Mouse (Mus musculus): ENCODE data around the gene Dgkd.
A peak's percentile ranks its signal among the peaks of the same experiment; 100 is the strongest.

The Dgkd gene

DNA sequence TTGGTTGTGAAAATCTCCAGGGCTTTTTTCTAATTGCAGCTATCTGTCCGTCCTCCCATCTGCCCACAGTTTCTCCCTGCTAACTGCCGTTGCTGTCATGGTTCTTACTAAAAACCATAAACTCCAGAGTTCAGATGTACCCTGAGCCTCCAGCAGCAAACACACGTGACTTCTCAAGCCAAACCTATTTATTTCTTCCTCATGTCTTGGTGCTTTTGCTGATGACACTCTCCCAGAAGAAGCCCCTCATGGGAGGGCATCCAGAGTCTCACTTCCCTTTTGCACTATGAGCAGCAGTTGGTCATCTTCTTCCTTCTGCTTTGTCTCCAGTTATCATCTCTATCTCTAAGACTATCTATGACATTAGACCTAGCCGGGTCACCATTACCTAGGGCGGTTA is 3.8 kb upstream of the Dgkd start:
- DNase-seq = no peak

GRCm38 (mm10) chr1:87851344-87851743 is 1.7 kb upstream of the Dgkd start:
- DNase-seq = no peak

GRCm38 (mm10) chr1:87852081-87852790 is 851 bp upstream of the Dgkd start:
- DNase-seq = no peak

DNA sequence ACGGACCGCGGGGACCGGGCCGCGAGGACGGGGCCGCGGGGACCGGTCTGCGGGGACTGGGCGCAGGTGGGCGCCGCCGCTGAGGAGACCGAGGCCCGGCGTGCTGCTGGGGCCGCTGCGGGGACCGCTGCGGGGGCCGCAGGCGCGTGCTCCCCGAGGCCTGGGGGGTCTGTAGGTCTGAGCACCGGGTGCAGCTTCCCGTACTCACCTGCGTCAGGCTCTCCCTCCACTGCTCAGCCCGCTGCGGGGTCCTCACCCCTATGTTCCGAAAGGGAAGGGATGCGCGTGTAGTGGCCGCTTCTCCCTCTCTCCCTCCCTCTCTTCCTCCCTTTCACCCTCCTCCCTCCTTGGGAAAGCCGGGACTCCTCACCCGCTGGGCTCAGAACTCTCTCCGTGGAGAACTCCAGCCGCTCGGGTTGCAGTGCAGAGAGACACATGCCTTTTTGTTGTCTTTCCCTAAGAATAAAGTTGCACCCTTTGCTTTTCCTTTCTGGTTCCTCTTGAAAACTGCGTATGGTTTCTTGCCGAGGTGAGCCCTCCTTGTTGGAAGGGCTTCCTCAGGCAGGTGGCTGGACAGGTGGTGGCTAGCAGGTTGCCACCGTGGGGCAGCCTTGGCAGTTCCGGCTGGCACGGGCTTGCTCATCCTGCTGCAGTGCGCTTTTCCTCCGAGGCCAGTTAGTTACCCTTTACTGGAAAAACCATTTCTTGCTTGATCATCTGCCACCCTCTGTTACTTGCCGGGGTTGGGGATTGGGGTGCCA is 694 bp downstream of the Dgkd start:
- peak; percentile 21 for DNase-seq

- no peak for DNase-seq
These were observed 1.3 kb downstream of the Dgkd start for GRCm38 (mm10) chr1:87854411-87854810.

DNA sequence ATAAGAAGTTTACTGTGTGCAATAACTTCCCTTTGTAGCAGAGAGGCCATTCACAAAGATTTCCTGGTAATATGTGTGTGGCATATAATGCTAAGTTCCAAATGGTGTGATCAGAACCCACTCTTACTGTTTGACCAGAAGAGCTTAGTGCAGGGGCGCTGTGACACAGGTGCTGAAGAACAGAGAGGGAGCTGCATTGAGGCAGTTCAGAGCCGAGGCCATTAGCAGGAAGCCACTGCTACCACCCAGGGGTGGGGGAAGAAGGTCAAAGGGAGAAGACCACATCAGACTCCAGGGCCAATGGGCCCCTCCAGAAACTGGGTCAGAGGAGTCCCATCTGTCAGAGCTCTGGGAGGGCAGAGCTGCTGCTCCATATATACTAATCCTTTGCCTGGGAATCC is 1.8 kb downstream of the Dgkd start:
- no peak for DNase-seq

GRCm38 (mm10) chr1:87855522-87855921 is 2.4 kb downstream of the Dgkd start:
- no peak for DNase-seq

DNA sequence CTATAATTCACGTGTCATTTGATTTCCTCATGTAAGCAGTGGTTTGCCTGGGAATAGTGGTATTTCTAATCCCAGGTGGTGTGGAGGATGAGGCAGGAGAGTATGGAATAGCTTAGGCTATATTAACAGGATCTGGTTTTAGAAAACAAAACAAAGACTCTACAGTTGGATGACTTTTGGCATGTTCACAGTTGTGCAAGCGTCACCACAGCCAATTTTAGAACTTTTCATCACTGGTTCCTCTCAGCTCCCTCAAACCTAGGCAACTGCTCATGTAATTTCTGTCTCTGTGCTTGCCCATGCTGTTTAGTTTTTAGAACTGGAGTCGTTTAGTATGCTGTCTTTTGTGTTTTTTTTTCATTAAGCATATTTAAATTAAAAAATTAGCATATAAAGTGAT is 3.7 kb downstream of the Dgkd start:
- no peak for DNase-seq

GRCm38 (mm10) chr1:87858031-87858430 is 4.9 kb downstream of the Dgkd start:
- no peak for DNase-seq

DNA sequence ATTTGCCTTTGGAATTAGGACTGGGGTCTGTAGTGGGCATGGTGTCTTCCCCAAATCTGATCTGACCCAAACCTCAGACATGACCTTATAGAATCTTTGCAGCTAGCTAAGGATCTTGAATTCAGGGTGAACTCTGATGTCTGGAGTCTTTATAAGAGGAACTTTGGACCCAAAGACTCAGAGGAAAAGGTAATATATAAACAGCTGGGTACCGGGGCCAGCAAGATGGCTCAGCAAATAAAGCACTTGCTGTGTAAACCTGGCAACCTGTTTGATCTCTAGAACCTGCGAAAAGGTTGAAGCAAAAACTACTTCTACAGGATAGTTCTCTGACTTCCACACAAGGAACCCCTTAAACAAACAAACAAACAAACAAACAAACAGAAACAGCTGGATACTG is 5.4 kb downstream of the Dgkd start:
- no peak for DNase-seq

DNA sequence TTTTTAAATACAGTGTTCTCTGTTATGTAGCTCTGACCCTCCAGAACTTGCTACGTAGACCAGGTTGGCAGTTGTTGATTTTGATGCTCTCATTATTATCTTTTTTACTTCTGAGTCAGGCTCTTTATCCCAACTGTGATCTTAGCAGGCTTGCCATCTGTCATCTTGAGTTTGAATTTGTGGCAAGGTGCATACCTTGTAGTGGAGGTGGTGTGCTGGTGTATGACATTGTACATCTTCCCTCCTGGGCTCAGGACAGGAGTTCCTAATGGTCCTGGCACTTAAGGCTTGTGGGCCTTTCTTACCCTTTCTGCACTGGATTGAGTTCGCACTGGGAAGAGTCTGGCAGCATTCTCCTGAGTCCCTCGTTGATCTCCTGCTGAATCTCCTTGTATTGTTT is 10.5 kb downstream of the Dgkd start:
- DNase-seq = no peak

DNA sequence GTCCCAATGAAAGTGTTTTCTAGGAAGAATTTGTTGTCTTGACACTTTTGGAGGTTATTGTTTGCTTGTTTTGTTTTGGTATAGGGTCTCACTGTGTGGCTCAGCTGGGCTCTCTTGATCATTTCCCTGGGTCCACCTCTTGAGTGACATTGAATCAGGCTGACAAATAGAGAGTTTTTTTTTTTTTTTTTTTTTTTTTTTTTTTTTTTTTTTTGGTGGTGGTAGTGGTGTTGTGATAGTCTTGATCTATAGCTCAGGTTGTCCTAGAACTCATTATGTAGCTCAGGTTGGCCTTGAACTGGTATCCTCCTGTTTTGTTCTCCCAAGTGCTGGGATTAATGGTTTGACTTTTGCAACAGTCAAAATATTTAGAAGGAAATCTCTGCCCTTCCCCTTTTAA is 11.8 kb downstream of the Dgkd start:
- DNase-seq = no peak

- no peak for DNase-seq
These were observed 13.6 kb downstream of the Dgkd start for GRCm38 (mm10) chr1:87866672-87867071.

- no peak for DNase-seq
These were observed 18.5 kb downstream of the Dgkd start for GRCm38 (mm10) chr1:87871546-87871945.

- no peak for DNase-seq
These were observed 20.0 kb downstream of the Dgkd start for GRCm38 (mm10) chr1:87873081-87873480.

DNA sequence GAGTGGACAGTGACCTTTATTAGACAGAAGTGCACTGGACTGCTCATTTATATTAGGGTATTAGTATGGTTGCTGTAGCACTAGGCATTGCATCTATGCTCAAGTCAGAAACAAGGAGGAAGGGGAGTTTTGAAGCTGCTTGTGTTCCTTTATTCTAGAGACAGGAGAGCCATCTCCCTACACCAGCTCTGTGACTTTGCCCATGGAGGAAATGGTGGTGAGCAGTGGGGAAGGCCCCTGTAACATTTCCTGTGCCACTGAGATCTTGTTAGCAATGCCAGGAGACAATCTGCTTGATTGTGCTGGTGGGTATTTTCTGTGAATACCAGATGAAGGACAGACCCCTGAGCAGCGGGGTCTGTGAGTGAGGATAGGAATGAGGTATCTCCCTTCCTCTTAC is 23.0 kb downstream of the Dgkd start:
- no peak for DNase-seq

DNA sequence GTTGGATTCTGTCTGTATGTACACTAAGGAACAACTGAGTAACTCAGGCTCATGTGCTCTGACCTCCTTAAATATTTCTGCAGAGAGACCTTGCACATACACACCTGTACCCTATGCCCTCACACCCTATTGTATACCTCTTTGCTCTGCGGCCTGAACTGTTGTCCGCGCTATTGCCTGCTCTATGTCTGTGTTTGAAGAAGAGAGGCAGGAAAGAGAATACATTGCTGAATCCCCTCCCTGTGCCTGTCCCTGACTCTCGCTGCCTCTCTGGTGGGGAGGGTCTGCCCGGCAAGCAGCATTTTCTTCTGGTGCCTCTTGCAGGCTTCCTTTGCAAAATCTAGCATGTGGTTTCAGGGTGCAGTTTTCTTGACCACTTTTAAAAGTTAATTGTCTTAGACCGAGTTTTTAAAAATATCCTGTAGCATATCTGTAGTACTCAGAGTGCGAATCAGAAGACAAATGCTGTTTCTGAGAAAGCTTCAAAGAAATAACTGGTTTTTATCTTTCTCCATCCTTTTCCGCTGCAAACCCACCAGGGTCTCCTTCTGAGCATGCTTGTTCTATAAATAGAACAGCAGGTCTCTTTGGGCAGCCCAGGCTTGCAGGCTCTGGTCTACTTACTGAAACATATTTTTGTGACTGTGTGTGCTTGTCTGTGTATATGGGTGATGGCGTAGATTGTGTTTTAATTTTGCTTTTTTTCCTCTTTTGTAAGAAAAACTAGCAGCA is 24.6 kb downstream of the Dgkd start:
- no peak for DNase-seq

- no peak for DNase-seq
These were observed 25.9 kb downstream of the Dgkd start for GRCm38 (mm10) chr1:87879034-87879433.

DNA sequence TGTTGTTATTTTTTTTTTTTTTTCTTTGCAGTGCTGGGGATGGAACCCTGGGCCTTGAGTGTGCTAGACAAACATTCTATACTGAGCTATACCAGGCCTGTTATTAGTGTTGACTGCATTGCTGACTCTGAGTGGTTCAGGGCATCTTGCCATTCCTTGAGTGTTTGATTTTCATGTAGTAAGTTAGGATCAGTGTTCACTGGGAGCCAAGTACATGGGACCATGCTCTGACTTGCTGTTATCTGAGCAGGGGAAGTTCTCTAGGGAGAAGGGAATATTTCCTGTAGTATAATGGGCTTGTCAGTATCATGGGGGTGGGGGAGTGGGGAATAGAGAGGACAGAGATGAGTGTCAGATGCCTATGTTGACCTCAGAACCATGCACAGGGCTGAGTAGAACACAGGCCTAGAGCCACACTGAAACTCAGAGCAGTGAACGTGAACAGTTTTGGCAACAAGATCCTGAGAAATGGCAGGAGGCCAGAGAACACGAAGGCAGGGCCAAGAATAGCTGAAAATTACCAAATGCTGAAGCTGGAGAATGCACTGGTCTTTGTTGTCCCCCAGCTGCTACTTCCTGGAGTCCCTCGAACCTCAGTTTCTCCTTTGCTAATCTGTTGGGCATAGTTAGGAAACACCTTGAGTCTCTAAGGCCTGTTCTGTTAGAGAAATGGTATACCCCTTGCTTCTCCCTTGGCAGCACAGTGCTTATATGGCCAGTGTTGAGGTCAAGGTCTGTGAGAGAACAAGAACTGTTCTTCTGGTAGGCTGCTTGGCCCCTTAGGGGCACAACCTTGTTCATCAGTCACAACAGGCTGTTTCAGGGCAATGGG is 26.6 kb downstream of the Dgkd start:
- peak; percentile 63 for DNase-seq

DNA sequence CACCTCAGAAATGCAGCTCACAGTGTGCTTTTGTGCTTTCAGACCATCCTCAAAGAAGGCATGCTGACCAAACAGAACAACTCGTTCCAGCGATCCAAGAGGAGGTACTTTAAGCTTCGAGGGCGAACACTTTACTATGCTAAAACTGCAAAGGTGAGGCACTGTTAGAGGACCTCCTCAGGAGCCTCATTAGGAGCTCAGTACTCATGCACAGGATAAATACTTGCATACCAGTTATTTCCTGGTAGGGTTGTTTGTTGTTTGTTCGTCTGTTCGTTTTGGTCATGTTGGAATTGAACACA is 27.2 kb downstream of the Dgkd start:
- DNase-seq = no peak

DNA sequence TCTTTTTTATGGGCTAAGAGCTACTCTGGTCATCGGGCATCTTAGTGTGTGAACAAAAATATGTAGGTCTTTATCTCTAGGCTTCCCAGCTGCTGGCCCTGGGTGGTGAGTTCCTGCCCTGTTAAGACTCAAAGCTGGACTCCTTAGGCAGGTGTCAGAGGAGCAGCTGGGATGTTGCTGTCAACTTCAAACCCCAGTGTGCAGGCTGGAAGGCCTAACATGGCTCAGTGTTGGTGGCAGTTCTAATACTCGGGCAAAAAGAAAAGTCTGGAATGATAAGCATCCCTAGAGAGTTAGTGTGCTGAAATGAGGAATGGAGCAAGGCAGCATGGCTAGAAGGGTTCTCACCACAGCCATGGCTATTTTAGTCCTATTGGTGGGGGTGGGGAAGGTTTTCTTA is 27.8 kb downstream of the Dgkd start:
- DNase-seq = no peak

DNA sequence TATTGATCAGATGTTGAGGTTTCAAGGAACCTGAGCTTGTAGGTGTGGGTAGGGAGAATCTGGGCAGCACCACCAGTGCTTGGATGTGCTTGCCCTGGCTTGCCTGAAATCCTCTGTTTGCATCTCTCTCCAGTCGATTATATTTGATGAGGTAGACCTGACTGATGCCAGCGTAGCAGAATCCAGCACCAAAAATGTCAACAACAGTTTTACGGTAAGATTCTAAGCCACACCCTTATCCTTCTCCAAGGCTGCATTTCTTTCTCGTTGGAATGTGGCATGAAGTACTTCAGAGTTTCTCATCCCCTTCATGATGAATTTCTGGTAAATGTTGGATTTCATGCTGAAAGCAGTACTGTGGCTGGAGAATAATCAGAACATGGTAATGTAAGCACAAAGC is 28.6 kb downstream of the Dgkd start:
- DNase-seq = no peak

DNA sequence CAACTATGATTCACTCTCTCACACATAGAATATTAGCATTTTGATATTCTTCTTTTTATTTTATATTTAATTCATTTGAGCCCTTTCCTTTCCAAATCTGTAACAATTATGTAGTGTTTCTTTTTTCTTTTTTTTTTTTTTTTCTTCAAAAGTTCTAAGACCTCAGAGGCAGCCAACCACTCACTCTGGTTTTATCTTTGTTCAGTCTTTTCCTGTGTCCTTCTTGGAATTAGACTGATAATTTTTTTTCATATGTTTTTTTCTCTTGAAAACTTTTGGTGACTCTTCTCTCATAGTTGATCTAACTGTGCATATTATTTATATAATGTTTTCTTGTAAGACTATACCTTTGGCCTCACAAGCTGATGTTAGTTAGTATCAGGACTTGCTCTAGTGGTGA is 29.5 kb downstream of the Dgkd start:
- no peak for DNase-seq
